ENCODE assay signal across 7 mouse cellular contexts in genomic region chr5:122951056-122951912, GRCm38 (mm10). TPM values are rescaled to one million over a fixed set of nuclear protein-coding genes. Genes with fewer than 3 reads are reported as not detected.
DNase-seq lines count a peak whose midpoint lies in the region; ATAC-seq lines count a peak whose summit lies in the region.

No protein-coding gene starts in this region.

- H3K9me3 ChIP-seq in limb, embryonic 10.5 days (replicated peaks) = no peaks in the 10 kb centered on the region

- H3K36me3 ChIP-seq in limb, embryonic 10.5 days = peaks cover 30% of the 10 kb centered on the region

- peaks cover 48% of the 10 kb centered on the region for H3K27me3 ChIP-seq in limb, embryonic 10.5 days (ENCODE audit: low read depth, poor library complexity, severe bottlenecking)

- H3K27ac ChIP-seq in limb, embryonic 10.5 days = peak overlapping the region; percentile 76

- H3K4me3 ChIP-seq in limb, embryonic 10.5 days = peak overlapping the region; percentile 52

- DNase-seq in adrenal gland, adult 8-10 months = peak; percentile 34
- peak; percentile 64 to 71 for DNase-seq in cerebellum, postnatal 36 days
- DNase-seq in gastrocnemius, postnatal 36 days = peak; percentile 33 to 35
- DNase-seq in limb, embryonic 10.5 days (ENCODE audit: low spot score) = peak; percentile 60
- DNase-seq in right cerebral cortex, postnatal 36 days (ENCODE audit: low spot score in 2 of 2) = peak; percentile 28 to 35

- intact Hi-C loops in gastrocnemius, postnatal 36 days (cut with DNase I) = no loop called here

- H3K4me1 ChIP-seq in limb, embryonic 10.5 days = peaks cover 28% of the 10 kb centered on the region

- peak; percentile 41 for ATAC-seq in inflammation-experienced regulatory T-cells, adult 6 months
- ATAC-seq in megakaryocyte-erythroid progenitor cell, adult 5-6 weeks (replicated peaks; ENCODE audit: low FRiP score, low TSS enrichment, poor library complexity, severe bottlenecking) = peak; percentile 50

- 11% methylated on average over 30 of the region's 30 CpGs for WGBS in limb, embryonic 10.5 days

RNA-seq across cellular contexts. Expression of gene Kdm2b, which starts 38.3 kb away (rescaled TPM):
- 10 to 100 TPM; 16.9 to 20.0 (median 18.5) TPM for total RNA-seq in adrenal gland, adult 8-10 months (2022)
- total RNA-seq in gastrocnemius, postnatal 36 days (2021) = 10 to 100 TPM; 10.0 to 11.2 TPM
- 10 to 100 TPM; 29.8 to 58.3 (median 53.4) TPM for polyA plus RNA-seq in inflammation-experienced regulatory T-cells, adult 6 months (2017; shearing (Covaris generic))
- polyA plus RNA-seq in limb, embryonic 10.5 days (2016; fragmentation: Nextera tagmentation; extraction: Ambion mirVana) = 108 and 115 TPM in 2 replicates
- 58.8 and 70.5 TPM in 2 replicates for total RNA-seq in megakaryocyte-erythroid progenitor cell, adult 5-6 weeks (2014; fragmentation: Nextera tagmentation)
- 62.3 and 64.0 TPM in 2 replicates for total RNA-seq in megakaryocyte-erythroid progenitor cell, adult 5-6 weeks (2017)

Comparison
In these comparisons a context has a peak if more than half of its experiments do, and no peak if none do; other contexts are left out.
1. Peak in every context shown above with its lines: DNase-seq, ATAC-seq, H3K4me3 ChIP-seq and H3K27ac ChIP-seq.